Mouse (Mus musculus) hindbrain, embryonic 14.5 days (tissue): ENCODE data around the gene Pycr1. TPM values are rescaled to one million over a fixed set of nuclear protein-coding genes. Genes with fewer than 3 reads are reported as not detected.

ENCODE experiments used
- ATAC-seq: fragments of 200-750 bp; cut with Nextera tagmentation; 2 replicates; pipeline ENCODE4 v1.8.0; 2017; ENCODE audit warnings: moderate number of reproducible peaks, mild to moderate bottlenecking, moderate TSS enrichment, moderate library complexity; ENCODE audit not compliant: low FRiP score
- DNase-seq: peaks from one replicate; pipeline ENCODE4 v3.0.0-alpha.2; 2015; ENCODE audit warnings: low spot score
- H3K27ac ChIP-seq: fragments of 300-500 bp; sonication (generic); 2 replicates; pipeline ENCODE4 v1.5.1; 2014; ENCODE audit warnings: mild to moderate bottlenecking, moderate library complexity
- H3K27me3 ChIP-seq: fragments of 300-500 bp; sonication (generic); 2 replicates; pipeline ENCODE4 v1.6.1; 2014; ENCODE audit warnings: mild to moderate bottlenecking, low read length, mixed read lengths; ENCODE audit not compliant: control insufficient read depth, insufficient read depth
- H3K36me3 ChIP-seq: fragments of 300-500 bp; sonication (generic); replicated peaks from 2 replicates; pipeline ENCODE4 v1.6.1; 2014; ENCODE audit not compliant: control insufficient read depth, insufficient read depth
- H3K4me1 ChIP-seq: fragments of 300-500 bp; sonication (generic); replicated peaks from 2 replicates; pipeline ENCODE4 v1.6.1; 2014; ENCODE audit warnings: antibody characterized with exemption, low read length, mixed read lengths; ENCODE audit not compliant: control insufficient read depth, insufficient read depth
- H3K4me2 ChIP-seq: fragments of 300-500 bp; sonication (generic); replicated peaks from 2 replicates; pipeline ENCODE4 v1.6.1; 2014; ENCODE audit warnings: mild to moderate bottlenecking, moderate library complexity
- H3K4me3 ChIP-seq: fragments of 300-500 bp; sonication (generic); replicated peaks from 2 replicates; pipeline ENCODE4 v1.5.1; 2014; ENCODE audit warnings: mild to moderate bottlenecking, low read length
- H3K9ac ChIP-seq: fragments of 300-500 bp; sonication (generic); 2 replicates; pipeline ENCODE4 v1.6.1; 2014
- H3K9me3 ChIP-seq: fragments of 300-500 bp; sonication (generic); 2 replicates; pipeline ENCODE4 v1.6.1; 2016; ENCODE audit warnings: low read length; ENCODE audit not compliant: control insufficient read depth
- WGBS: fragments of 180-500 bp; shearing (Covaris S2); extraction: QIAGEN DNeasy Blood & Tissue Kit; methylation state at CpG from one replicate; pipeline ENCODE4 v1.1.7; 2014; 5-methylcytosine and 5-hydroxymethylcytosine counted together
- polyA plus RNA-seq: library from polyadenylated mRNA; unstranded; fragments of >200 nt; fragmentation: Nextera tagmentation; extraction: Ambion mirVana; gene quantifications from 2 replicates; pipeline ENCODE4 v1.2.1, GENCODE M21; 2014

The Pycr1 gene
- polyA plus RNA-seq, 1 experiment from 2014 or later: 16.8 TPM

DNA sequence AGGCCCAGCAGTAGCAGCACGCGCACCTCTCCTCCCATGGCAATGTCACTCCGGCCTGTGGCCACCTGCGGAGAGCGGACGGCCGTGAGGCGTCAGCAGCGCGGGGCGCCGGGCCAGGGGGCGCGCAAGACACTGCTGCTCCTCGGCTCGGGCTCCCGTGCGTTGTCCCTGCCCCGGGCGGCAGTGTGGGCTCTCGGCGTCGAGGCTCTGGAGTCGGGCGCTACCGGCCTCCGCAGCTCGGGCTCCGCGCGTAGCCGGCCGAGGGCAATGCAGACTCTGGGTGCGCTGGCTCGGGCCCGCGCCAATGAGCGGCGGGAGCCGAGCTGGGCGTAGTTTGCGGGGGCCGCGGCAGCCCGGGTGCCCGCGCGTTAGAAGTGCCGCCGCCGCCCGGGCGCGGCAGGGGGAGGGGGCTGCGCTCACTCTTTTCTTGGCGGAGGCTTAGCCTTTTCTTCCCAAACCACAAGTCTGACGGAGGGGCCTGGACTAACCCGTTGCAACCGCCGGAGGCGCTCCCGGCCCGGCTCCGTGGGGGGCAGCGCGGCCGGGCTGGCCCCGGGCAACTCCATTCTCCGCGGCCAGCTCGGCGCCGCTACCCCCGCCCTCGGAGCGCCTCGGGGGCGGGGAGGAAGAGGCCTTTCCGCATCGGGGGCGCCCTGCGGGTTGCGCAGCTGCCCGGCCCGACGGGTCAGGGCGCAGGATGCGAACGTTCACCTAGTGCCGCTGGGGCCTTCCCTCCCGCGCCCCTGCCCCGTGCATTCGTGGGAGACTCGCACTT lies 16.9 kb upstream of the Pycr1 start:
- Histone ChIP-seq H3K27me3 (peaks cover 72% of the 10 kb centered on the region), H3K9ac (no peak overlapping the region), H3K4me1 (peaks cover 17% of the 10 kb centered on the region), H3K9me3 (no peaks in the 10 kb centered on the region), H3K4me3 (peak overlapping the region; percentile 31), H3K36me3 (no peaks in the 10 kb centered on the region), H3K27ac (no peak overlapping the region), H3K4me2 (peak overlapping the region; percentile 51)
- DNase-seq (no peak), ATAC-seq (peak; percentile 66; the same call in 1 of the 2 replicates)
- WGBS: under 1% methylated on average over 92 of the region's 95 CpGs

DNA sequence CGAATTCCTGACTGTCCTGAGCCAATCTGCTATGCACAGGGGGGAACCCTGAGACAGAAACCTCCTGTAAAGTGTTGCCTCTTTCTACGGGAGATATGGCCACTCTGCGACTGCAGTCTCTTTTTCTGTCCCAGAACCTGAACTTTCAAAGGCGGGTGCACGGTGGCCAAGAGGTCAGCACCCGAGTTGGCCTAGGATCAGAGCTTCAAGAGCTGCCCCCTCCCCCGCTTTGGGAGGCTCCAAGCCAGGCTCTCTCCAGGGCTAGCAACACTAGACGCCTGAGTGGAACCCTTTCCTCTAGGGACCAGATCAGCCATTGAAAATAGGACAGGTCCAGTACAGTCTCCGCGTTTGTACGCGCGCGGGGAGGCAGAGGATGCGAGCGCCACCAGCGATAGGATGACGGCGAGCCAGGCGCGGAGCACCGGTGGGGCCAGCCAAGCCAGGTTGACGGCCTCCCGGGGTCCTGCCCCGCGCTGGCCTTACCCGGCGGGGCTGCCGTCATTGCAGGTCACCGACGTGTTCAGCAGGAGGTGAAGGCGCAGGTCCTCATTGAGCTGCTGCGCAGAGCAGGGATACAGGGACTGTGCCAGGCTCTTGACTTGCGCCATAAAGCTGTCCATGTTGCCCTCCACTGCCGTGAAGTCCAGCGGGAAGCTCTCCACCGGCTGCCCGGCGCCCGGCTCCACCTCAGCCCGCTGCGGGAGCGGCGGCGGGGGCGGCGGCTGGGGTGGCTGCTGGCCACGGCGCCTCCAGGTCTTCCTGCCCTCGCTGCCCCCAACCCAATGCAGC lies 16.1 kb upstream of the Pycr1 start:
- Histone ChIP-seq H3K4me2 (peak overlapping the region; percentile 51), H3K27ac (no peak overlapping the region), H3K9me3 (no peaks in the 10 kb centered on the region), H3K4me3 (peak overlapping the region; percentile 31), H3K36me3 (no peaks in the 10 kb centered on the region), H3K4me1 (peaks cover 17% of the 10 kb centered on the region), H3K27me3 (peaks cover 72% of the 10 kb centered on the region), H3K9ac (no peak overlapping the region)
- WGBS: 3% methylated on average over 45 of the region's 50 CpGs
- no peak for ATAC-seq
- DNase-seq: no peak

DNA sequence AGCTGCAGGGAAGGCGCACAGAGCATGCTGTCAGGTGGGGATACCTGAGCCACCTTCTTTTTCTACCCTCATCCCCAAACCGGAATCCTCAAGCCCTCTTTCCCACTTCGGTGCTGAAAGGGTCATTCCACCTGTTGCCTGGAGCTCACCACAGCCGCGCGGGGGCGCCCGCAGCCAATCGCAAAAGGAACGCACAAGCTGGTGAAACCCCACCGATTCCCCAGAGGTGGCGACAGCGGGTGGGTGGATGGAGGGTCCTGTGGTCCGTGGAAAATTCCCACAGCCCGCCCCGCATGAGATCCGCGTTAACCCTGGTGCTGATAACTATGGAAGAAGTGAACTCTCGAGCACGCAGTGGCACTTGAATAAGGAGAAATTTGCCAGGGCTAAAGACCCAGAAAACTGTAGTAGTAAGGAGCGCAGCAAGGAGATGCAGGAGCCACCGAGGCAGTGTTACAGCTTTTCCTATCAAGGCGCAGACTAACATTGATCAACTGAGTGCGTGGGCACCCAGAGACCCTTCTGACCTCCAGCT lies 15.4 kb upstream of the Pycr1 start:
- H3K9ac ChIP-seq: no peak overlapping the region
- H3K9me3 ChIP-seq: no peaks in the 10 kb centered on the region
- no peak overlapping the region for H3K4me3 ChIP-seq
- ATAC-seq (no peak), DNase-seq (peak; percentile 57)
- no peak overlapping the region for H3K4me2 ChIP-seq
- H3K27ac ChIP-seq: no peak overlapping the region
- no peaks in the 10 kb centered on the region for H3K36me3 ChIP-seq
- 3% methylated on average over 24 of the region's 24 CpGs for WGBS
- peaks cover 71% of the 10 kb centered on the region for H3K27me3 ChIP-seq
- peaks cover 17% of the 10 kb centered on the region for H3K4me1 ChIP-seq

DNA sequence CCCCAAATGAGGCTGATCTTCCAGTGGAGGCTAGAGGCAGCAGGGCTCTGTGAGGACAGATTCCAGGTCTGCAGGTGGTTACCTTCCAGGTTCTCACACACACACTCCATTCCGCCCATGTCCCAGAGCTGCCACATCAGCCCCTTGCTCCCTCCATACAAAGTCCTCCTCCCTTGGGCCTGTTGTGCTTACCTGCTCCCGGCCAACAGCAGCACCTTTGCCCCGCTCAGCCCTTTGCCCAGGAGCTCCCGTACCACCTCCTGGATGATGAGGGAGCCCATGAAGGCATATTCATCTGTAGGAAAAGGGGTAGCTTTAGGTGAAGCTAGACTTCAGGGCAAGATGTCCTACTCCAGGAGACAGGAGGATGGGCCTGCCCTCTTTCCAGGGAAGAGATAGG lies 13.7 kb upstream of the Pycr1 start:
- peaks cover 55% of the 10 kb centered on the region for H3K27me3 ChIP-seq
- no peaks in the 10 kb centered on the region for H3K9me3 ChIP-seq
- no peak for DNase-seq
- no peak for ATAC-seq
- H3K36me3 ChIP-seq: no peaks in the 10 kb centered on the region
- no peak overlapping the region for H3K4me3 ChIP-seq
- H3K9ac ChIP-seq: no peak overlapping the region
- peaks cover 17% of the 10 kb centered on the region for H3K4me1 ChIP-seq
- H3K4me2 ChIP-seq: no peak overlapping the region
- H3K27ac ChIP-seq: no peak overlapping the region
- WGBS: 95% methylated on average over 4 of the region's 4 CpGs

DNA sequence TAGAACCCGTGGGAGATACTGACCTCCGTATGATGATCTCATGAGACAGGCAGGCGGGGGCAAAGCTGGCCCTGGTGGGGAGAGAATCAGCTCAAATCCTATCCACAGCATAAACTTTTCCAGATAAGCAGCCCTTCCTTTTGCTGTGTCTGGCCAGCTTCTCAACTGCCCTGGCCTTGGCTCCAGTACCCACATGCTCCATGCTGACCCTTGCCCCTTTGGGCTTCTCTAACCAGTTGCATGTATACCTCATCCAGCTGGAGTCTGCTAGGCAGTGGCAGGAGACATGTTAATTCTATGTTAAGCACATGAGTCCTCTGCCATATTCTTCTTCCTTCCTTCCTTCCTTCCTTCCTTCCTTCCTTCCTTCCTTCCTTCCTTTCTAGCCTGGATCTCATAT lies 11.2 kb upstream of the Pycr1 start:
- DNase-seq (no peak), ATAC-seq (no peak)
- no peak overlapping the region for H3K27ac ChIP-seq
- no peaks in the 10 kb centered on the region for H3K36me3 ChIP-seq
- peaks cover 3% of the 10 kb centered on the region; the same call in 1 of the 2 replicates for H3K4me1 ChIP-seq
- no peak overlapping the region for H3K4me3 ChIP-seq
- 75% methylated on average over 3 of the region's 3 CpGs for WGBS
- no peaks in the 10 kb centered on the region for H3K9me3 ChIP-seq
- peaks cover 29% of the 10 kb centered on the region for H3K27me3 ChIP-seq
- no peak overlapping the region for H3K9ac ChIP-seq
- H3K4me2 ChIP-seq: no peak overlapping the region

DNA sequence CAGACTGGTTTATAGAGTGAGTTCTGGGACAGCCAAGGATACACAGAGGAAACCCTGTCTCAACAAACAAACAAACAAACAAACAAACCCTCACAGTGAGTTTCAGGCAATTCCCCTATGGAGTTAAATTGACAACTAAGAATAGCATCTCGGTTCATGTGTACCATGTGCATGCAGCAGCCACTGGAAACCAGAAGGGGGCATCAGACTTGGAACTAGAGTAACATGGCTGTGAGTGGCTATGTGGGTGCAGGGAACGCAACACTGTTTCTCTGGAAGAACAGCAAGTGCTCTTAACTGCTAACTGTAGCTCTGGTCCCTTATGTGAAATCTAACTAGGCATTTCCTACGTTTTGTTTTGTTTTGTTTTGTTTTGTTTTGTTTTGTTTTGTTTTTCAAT lies 8.3 kb upstream of the Pycr1 start:
- no peaks in the 10 kb centered on the region for H3K9me3 ChIP-seq
- H3K27me3 ChIP-seq: peaks cover under 1% of the 10 kb centered on the region; the same call in 1 of the 2 replicates
- no peak overlapping the region for H3K4me3 ChIP-seq
- H3K36me3 ChIP-seq: no peaks in the 10 kb centered on the region
- no peak for DNase-seq
- whole genome bisulfite sequencing: 69% methylated on average over 3 of the region's 3 CpGs
- no peak for ATAC-seq
- H3K4me1 ChIP-seq: peaks cover 7% of the 10 kb centered on the region; the same call in 1 of the 2 replicates
- no peak overlapping the region for H3K27ac ChIP-seq
- H3K9ac ChIP-seq: no peak overlapping the region
- H3K4me2 ChIP-seq: no peak overlapping the region

DNA sequence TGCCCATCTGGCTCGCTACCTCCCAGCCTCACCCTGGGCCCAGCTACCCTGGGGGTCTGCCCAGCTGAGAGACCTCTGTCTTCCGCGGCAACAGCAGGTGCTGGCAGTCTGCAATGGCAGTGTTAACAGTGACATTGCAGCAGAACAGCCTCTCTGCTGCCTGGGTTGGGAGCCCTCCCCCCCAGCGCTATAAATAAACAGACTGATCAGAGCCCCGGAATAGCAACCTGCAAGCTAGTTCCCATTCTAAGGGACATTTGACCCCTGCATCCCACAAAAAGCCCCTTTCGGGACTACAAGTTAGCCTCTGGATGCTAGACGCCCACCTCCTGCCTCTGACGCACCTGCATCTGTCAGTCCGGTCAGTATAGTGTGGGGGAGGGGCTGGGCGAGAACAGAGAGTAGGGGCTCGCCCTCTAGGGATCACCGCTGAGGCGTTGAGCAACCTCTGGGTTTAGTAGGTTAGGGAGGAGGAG lies 4.5 kb upstream of the Pycr1 start, which contains the start of gene Myadml2:
Gene Myadml2, minus strand, starts transcription at position 158 of the 476 bp plus-strand sequence.
- ATAC-seq (no peak), DNase-seq (no peak)
- 5% methylated on average over 13 of the region's 13 CpGs for WGBS
- peak within 1 kb of the TSS; percentile 6 for H3K4me3 ChIP-seq
- H3K4me1 ChIP-seq: peaks cover 11% of the 10 kb centered on the region; the same call in 1 of the 2 replicates
- peaks cover 5% of the 10 kb centered on the region; the same call in 1 of the 2 replicates for H3K27me3 ChIP-seq
- peak within 1 kb of the TSS; percentile 48 for H3K4me2 ChIP-seq
- no peak within 1 kb of the TSS for H3K27ac ChIP-seq
- H3K9ac ChIP-seq: peak within 1 kb of the TSS; percentile 55
- H3K9me3 ChIP-seq: no peaks in the 10 kb centered on the region
- no peaks in the 10 kb centered on the region for H3K36me3 ChIP-seq

DNA sequence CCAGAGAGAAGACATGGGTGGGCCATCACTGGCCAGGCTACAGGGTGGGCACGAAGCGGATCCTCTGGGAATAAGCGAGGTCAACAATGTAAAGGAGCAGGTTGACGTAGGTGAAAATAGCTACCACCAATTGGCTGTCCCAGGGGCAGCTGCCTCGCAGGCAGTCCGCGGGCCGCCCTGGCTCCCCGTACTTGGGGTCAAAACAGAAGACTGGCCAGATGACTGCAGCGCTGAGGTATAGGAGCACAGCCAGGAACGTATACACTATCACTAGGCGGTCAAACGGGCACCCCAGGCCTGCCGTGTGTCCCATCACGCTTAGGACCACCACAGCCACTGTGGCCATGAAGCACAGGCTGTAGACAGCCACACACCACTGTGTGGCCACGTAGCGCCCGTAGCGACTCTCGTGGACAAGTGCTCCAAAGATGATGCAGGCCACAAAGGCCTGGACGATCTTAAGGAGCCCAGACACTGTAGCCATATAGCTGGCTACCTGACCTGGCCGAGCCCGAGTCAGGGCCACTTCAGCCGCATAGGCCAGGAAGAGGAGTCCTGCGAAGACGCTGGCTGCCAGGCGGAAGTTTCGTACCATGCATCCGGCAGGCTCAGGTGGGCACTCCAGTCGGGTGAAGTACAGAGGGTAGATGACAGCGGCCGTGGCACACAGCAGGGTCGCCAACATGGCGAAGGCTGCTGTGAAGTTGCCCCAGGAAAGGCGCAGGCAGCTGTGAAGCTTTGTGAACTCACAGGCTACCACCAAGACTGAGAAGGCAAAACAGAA lies 3.7 kb upstream of the Pycr1 start:
- Histone ChIP-seq H3K9me3 (no peaks in the 10 kb centered on the region), H3K4me2 (peak overlapping the region; percentile 48; the same call in 1 of the 2 replicates), H3K27ac (no peak overlapping the region), H3K4me1 (peaks cover 18% of the 10 kb centered on the region; the same call in 1 of the 2 replicates), H3K4me3 (0 out of 2 replicates have a peak overlapping the region, but pooled peaks have one; percentile 6), H3K36me3 (no peaks in the 10 kb centered on the region), H3K9ac (peak overlapping the region; percentile 55; the same call in 1 of the 2 replicates), H3K27me3 (peaks cover 5% of the 10 kb centered on the region; the same call in 1 of the 2 replicates)
- no peak for ATAC-seq
- no peak for DNase-seq
- 83% methylated on average over 35 of the region's 35 CpGs for WGBS
